Mouse (Mus musculus) gastrocnemius, postnatal 25 days (tissue): Measurements from ENCODE around the gene Naip2. TPM values are rescaled to one million over a fixed set of nuclear protein-coding genes. Genes with fewer than 3 reads are reported as not detected.
A peak's percentile ranks its signal among the peaks of the same experiment; 100 is the strongest.

Experiments
- DNase-seq: peaks from one replicate; pipeline ENCODE4 v3.0.0; 2022
- total RNA-seq, 2 experiments: library from RNA; stranded (reverse); gene quantifications; 1 replicate in 1 of 2; 2 replicates in 1 of 2; pipeline ENCODE4 v1.2.3; 2021

Naip2 gene
- total RNA-seq, 2 experiments from 2014 or later: 0.18 to 0.21 TPM

DNA sequence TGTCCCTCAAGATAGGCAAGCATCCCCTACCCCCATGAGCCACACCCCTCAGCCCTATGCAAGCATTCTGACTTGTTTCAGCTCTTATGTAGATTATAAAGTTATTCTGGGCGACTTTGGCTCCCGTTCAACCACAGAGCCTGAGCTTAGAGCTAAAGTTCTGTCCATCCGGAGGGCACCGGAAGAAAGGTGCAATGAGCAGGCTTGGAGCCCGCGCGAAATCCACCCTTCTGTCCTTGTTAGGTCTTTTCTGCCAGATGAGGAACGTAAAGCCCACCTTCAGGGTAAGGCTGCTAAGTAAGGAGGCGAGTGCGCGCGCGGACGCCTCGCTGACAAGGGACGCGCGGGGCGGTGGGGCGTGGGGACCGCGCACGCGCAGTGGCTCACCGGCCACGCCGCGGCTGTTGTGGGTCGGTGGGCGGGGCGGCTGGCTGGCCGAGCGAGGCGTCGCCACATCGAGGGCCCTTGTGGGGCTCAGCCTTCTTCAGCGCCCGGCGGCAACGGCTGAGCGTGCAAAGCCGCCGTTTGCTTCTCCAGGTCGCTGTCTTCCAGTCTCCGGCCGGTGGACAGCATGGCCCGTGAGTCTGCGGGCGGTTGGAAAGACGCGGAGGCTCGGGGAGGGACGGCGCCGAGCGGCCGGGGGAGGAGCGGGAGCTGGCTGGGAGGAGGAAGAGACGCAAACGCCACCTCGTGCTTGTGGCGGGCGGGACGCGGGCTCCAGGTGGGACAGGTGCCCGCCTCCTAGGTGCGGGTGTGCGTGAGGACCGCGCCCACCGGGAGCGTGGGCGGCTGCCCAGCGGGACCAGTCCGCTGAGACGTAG, 94.0 kb downstream of the Naip2 start, which contains the start of gene Serf1:
TSS of gene Serf1 (plus strand) at position 361 of the 821 bp plus-strand sequence.
- DNase-seq: peak; percentile 79

DNA sequence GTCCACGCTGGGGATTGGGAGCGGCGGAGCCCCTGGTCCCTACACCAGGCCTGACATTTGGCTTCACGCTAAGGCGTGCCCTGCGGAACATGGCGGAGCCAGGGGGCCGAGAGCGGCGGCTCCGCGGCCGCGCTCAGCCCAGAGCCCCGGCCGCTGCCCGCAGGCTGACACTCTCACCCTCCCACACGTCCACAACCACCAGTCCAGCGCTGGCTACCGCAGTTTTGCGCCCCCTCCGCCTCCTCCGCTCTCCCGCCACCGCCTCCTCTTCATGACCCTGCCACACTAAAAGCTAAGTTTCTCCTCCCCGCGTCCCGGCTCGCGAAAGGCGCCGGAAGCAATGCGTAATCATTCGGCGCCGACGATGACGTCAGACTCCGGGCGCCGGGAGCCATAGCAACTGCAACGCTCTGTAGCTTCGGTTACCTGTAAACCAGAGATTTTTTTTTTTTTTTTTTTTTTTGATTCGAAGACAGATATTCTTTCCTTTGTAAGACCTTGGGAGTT, 98.1 kb downstream of the Naip2 start, which contains the start of gene Bdp1:
TSS of gene Bdp1 (minus strand) at position 323 of the 507 bp plus-strand sequence.
- DNase-seq: peak; percentile 86

DNA sequence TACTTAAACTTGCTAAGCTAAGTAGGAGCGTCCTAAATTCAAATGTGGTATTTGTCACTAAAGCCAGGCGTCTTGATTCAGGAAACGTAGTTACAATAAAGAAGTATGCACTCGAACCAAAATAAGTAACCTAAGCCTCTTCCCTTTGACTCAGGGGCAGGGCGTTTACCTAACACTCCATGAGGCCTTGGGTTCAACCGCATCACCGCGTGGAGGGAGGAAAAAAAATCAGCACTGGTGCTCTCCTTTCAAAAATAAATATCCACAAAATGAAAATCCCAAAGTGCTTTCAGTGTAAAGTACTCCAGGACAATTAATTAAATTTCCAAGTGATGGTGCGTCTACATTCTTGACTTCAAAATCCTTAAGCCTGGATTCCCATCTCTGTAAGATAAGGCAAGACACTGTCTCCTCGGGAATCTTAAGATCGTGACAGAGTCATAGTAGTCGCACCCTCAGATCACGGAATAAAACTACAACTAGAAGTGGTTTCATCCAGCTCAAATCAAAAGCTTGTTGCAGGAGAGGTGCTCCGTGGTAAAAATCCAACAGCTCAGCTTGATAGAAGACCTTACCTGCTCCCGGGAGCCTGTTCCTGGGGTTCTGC, 98.7 kb downstream of the Naip2 start:
- no peak for DNase-seq

- DNase-seq: no peak
Measured at GRCm38 (mm10) chr13:100098808-100099207, 103.1 kb downstream of the Naip2 start.

Other genes with a start within 250 kb of the Naip2 start
- 10 to 100 TPM; 33.3 to 34.5 TPM for gene Mccc2, start 186.5 kb downstream of the Naip2 start, total RNA-seq
- gene Bdp1, start 98.0 kb downstream of the Naip2 start, total RNA-seq: 10 to 100 TPM; 13.9 to 17.4 TPM
- gene Serf1, start 94.1 kb downstream of the Naip2 start, total RNA-seq: 1 to 10 TPM; 4.7 to 7.8 TPM
- gene Smn1, start 77.2 kb downstream of the Naip2 start, total RNA-seq: 10 to 100 TPM; 12.7 to 13.2 TPM
- gene Naip5, start 44.2 kb upstream of the Naip2 start, total RNA-seq: under 1 TPM; 0.10 to 0.13 TPM
- under 1 TPM; 0.10 to 0.16 TPM for gene Naip6, start 115.6 kb upstream of the Naip2 start, total RNA-seq